Mouse (Mus musculus) stomach, embryonic 14.5 days (tissue): ENCODE results near the gene Batf3. TPM values are rescaled to one million over a fixed set of nuclear protein-coding genes. Genes with fewer than 3 reads are reported as not detected.

Experiments used
- ATAC-seq: fragments of 200-750 bp; cut with Nextera tagmentation; 2 replicates; pipeline ENCODE4 v1.8.0; 2017; ENCODE audit warnings: low read depth, moderate TSS enrichment; ENCODE audit not compliant: insufficient number of reproducible peaks, insufficient read depth, low FRiP score
- H3K27ac ChIP-seq: fragments of 300-500 bp; sonication (generic); 2 replicates; pipeline ENCODE4 v1.5.1; 2014; ENCODE audit warnings: mild to moderate bottlenecking, low read length, moderate library complexity, mixed read lengths
- H3K27me3 ChIP-seq: fragments of 300-500 bp; sonication (generic); 2 replicates; pipeline ENCODE4 v1.6.1; 2014; ENCODE audit warnings: low read length, control low read depth, mixed read lengths; ENCODE audit not compliant: control insufficient read depth, insufficient read depth
- H3K36me3 ChIP-seq: fragments of 300-500 bp; sonication (generic); 2 replicates; pipeline ENCODE4 v1.6.1; 2014; ENCODE audit warnings: mild to moderate bottlenecking, control low read depth, low read length, moderate library complexity, mixed read lengths; ENCODE audit not compliant: control insufficient read depth, insufficient read depth
- H3K4me1 ChIP-seq: fragments of 300-500 bp; sonication (generic); 2 replicates; pipeline ENCODE4 v1.6.1; 2014; ENCODE audit warnings: low read length, control low read depth, mixed read lengths; ENCODE audit not compliant: control insufficient read depth, insufficient read depth
- H3K4me2 ChIP-seq: fragments of 300-500 bp; sonication (generic); replicated peaks from 2 replicates; pipeline ENCODE4 v1.6.1; 2014; ENCODE audit warnings: low read depth, low read length, control low read depth
- H3K4me3 ChIP-seq: fragments of 300-500 bp; sonication (generic); 2 replicates; pipeline ENCODE4 v1.5.1; 2014; ENCODE audit warnings: low read depth, low read length, control low read depth
- H3K9ac ChIP-seq: fragments of 300-500 bp; sonication (generic); replicated peaks from 2 replicates; pipeline ENCODE4 v1.6.1; 2014; ENCODE audit warnings: low read depth, mild to moderate bottlenecking, control low read depth, low read length, moderate library complexity, mixed read lengths
- H3K9me3 ChIP-seq: fragments of 300-500 bp; sonication (generic); 2 replicates; pipeline ENCODE4 v1.6.1; 2016; ENCODE audit warnings: low read depth, low read length, control low read depth; ENCODE audit not compliant: control insufficient read depth
- WGBS: fragments of 180-500 bp; shearing (Covaris S2); extraction: QIAGEN DNeasy Blood & Tissue Kit; methylation state at CpG from one replicate; pipeline ENCODE4 v1.1.7; 2014; 5-methylcytosine and 5-hydroxymethylcytosine counted together
- polyA plus RNA-seq: library from polyadenylated mRNA; unstranded; fragments of >200 nt; fragmentation: Nextera tagmentation; extraction: Ambion mirVana; gene quantifications from 2 replicates; pipeline ENCODE4 v1.2.1, GENCODE M21; 2014

The Batf3 gene
- polyA plus RNA-seq, 1 experiment from 2014 or later = 13.6 TPM

DNA sequence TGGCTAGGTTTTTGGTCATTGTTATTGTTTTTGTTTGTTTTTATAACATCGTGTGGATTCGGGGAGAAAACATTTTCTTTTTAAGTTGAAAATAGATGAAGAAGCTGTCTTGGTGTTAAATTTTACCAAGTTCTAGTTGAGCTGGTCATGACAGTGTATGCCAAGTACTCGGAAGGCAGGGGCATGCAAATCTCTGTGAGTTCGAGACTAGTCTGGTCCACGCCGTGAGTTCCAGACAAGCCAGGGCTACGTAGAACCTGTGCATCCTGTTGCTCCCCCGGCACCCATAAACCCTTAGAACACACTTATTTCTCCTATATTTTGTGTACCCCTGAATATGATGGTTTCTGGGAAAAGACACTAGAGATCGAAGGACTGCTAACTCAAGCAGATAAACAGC, 33.9 kb upstream of the Batf3 start:
- H3K9ac ChIP-seq = peak overlapping the region; percentile 69
- H3K27ac ChIP-seq = no peak overlapping the region
- peaks cover 11% of the 10 kb centered on the region; the same call in 1 of the 2 replicates for H3K36me3 ChIP-seq
- H3K27me3 ChIP-seq = no peaks in the 10 kb centered on the region
- H3K4me2 ChIP-seq = peak overlapping the region; percentile 79
- peaks cover 6% of the 10 kb centered on the region; the same call in 1 of the 2 replicates for H3K4me1 ChIP-seq
- no peaks in the 10 kb centered on the region for H3K9me3 ChIP-seq
- ATAC-seq = no peak
- H3K4me3 ChIP-seq = peak overlapping the region; percentile 95
- 66% methylated on average over 9 of the region's 9 CpGs for WGBS

GRCm38 (mm10) chr1:191064535-191064934, 33.1 kb upstream of the Batf3 start:
- Histone ChIP-seq H3K27ac (no peak overlapping the region), H3K4me1 (peaks cover 6% of the 10 kb centered on the region; the same call in 1 of the 2 replicates), H3K4me2 (no peak overlapping the region), H3K36me3 (peaks cover 17% of the 10 kb centered on the region; the same call in 1 of the 2 replicates), H3K9ac (no peak overlapping the region), H3K9me3 (no peaks in the 10 kb centered on the region), H3K27me3 (no peaks in the 10 kb centered on the region), H3K4me3 (no peak overlapping the region)
- WGBS = 85% methylated on average over 2 of the region's 2 CpGs
- ATAC-seq = no peak

DNA sequence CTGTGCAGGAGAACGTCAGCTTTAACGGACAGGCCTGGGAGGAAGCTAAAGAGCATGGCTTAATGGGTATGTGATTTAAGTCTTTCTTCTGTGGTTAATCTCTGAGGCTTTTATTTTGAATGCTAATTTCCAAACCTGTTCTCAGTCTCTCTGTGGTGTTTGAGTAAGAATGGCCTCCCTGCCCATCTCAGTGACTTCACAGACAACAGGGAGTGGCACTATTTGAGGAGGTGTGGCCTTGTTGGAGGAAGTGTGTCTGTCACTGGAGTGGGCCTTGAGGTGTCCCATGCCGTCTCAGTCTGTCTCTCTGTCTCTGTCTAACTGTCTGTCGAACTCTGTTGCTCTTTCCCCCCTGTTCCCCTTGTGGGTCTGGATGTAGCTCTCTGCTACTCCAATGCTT, 32.5 kb upstream of the Batf3 start:
- H3K27me3 ChIP-seq = no peaks in the 10 kb centered on the region
- 79% methylated on average over 4 of the region's 4 CpGs for WGBS
- no peak overlapping the region for H3K4me2 ChIP-seq
- H3K4me1 ChIP-seq = peaks cover 6% of the 10 kb centered on the region; the same call in 1 of the 2 replicates
- ATAC-seq = no peak
- no peak overlapping the region for H3K27ac ChIP-seq
- H3K4me3 ChIP-seq = no peak overlapping the region
- H3K9me3 ChIP-seq = no peaks in the 10 kb centered on the region
- H3K9ac ChIP-seq = no peak overlapping the region
- peaks cover 24% of the 10 kb centered on the region for H3K36me3 ChIP-seq

- no peak overlapping the region for H3K4me3 ChIP-seq
- H3K4me1 ChIP-seq = peaks cover 6% of the 10 kb centered on the region; the same call in 1 of the 2 replicates
- H3K27ac ChIP-seq = no peak overlapping the region
- WGBS = 80% methylated on average over 5 of the region's 5 CpGs
- no peaks in the 10 kb centered on the region for H3K9me3 ChIP-seq
- no peak overlapping the region for H3K4me2 ChIP-seq
- ATAC-seq = no peak
- no peak overlapping the region for H3K9ac ChIP-seq
- no peaks in the 10 kb centered on the region for H3K27me3 ChIP-seq
- peaks cover 52% of the 10 kb centered on the region for H3K36me3 ChIP-seq
These were observed 29.3 kb upstream of the Batf3 start for GRCm38 (mm10) chr1:191068377-191068776.

DNA sequence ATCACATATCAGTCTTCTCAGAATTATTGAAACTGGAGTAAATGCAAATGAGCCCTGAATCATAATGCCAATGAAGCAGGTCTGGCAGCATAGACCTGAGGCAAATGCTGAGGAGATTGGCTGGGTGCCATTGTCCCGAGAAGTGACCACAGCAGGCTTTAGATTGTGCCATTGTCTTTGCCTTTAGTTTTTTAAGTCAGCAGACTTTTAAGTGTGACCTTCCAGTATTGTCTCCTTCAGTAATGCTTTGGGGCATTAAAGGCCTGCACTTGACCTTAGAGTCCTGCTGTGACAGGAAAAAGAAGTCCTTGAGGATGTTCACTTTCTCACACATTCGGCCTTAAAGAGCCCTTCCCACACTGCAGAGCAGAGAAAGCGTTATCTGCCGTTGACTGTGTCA, 27.4 kb upstream of the Batf3 start:
- Histone ChIP-seq H3K4me1 (no peaks in the 10 kb centered on the region), H3K9ac (no peak overlapping the region), H3K27ac (no peak overlapping the region), H3K9me3 (no peaks in the 10 kb centered on the region), H3K36me3 (peaks cover 58% of the 10 kb centered on the region), H3K4me3 (no peak overlapping the region), H3K27me3 (no peaks in the 10 kb centered on the region), H3K4me2 (no peak overlapping the region)
- WGBS = 87% methylated on average over 4 of the region's 4 CpGs
- no peak for ATAC-seq

- Histone ChIP-seq H3K9ac (no peak overlapping the region), H3K4me3 (no peak overlapping the region), H3K9me3 (no peaks in the 10 kb centered on the region), H3K4me2 (no peak overlapping the region), H3K4me1 (no peaks in the 10 kb centered on the region), H3K27me3 (no peaks in the 10 kb centered on the region), H3K36me3 (peaks cover 58% of the 10 kb centered on the region), H3K27ac (no peak overlapping the region)
- 90% methylated on average over 6 of the region's 6 CpGs for WGBS
- no peak for ATAC-seq
These were observed 26.0 kb upstream of the Batf3 start for GRCm38 (mm10) chr1:191071613-191072012.

GRCm38 (mm10) chr1:191072329-191072913, 25.2 kb upstream of the Batf3 start:
- Histone ChIP-seq H3K4me1 (no peaks in the 10 kb centered on the region), H3K27ac (no peak overlapping the region), H3K27me3 (no peaks in the 10 kb centered on the region), H3K4me2 (no peak overlapping the region), H3K9me3 (no peaks in the 10 kb centered on the region), H3K4me3 (no peak overlapping the region), H3K36me3 (peaks cover 66% of the 10 kb centered on the region), H3K9ac (no peak overlapping the region)
- 93% methylated on average over 16 of the region's 16 CpGs for WGBS
- ATAC-seq = no peak

GRCm38 (mm10) chr1:191073001-191073400, 24.6 kb upstream of the Batf3 start:
- peaks cover 67% of the 10 kb centered on the region for H3K36me3 ChIP-seq
- 68% methylated on average over 6 of the region's 6 CpGs for WGBS
- H3K4me2 ChIP-seq = no peak overlapping the region

DNA sequence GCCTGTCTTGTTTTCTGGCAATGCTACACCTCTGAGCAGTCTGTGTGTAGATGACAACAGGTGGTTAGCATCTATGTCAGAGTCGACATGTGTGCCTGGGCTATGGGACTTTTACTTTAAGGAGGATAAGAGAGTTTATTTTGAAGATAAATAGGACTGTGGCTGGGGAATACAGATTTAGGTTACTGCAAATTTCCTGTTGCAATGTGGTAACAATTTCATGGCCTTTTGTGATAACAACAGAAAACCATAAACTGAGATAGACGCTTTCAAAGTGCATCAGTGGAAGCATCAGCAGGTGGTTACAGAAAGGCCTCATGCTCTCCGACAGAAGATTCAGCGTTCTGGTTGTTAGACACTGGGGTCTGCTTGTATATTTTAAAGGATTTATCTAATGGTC, 24.2 kb upstream of the Batf3 start:
- Histone ChIP-seq H3K27ac (no peak overlapping the region), H3K4me3 (no peak overlapping the region), H3K27me3 (no peaks in the 10 kb centered on the region), H3K4me1 (no peaks in the 10 kb centered on the region), H3K9me3 (no peaks in the 10 kb centered on the region), H3K9ac (no peak overlapping the region), H3K36me3 (peaks cover 67% of the 10 kb centered on the region), H3K4me2 (no peak overlapping the region)
- 74% methylated on average over 4 of the region's 4 CpGs for WGBS
- ATAC-seq = no peak

More at GRCm38 (mm10) chr1:191073001-191073400, 24.6 kb upstream of the Batf3 start:
- no peak for ATAC-seq
- H3K9me3 ChIP-seq = no peaks in the 10 kb centered on the region
- no peak overlapping the region for H3K9ac ChIP-seq
- no peak overlapping the region for H3K27ac ChIP-seq
- H3K4me3 ChIP-seq = no peak overlapping the region
- H3K4me1 ChIP-seq = no peaks in the 10 kb centered on the region
- H3K27me3 ChIP-seq = no peaks in the 10 kb centered on the region
